Mouse (Mus musculus) limb, embryonic 11.5 days (tissue): ENCODE data around the gene Nynrin. TPM values are rescaled to one million over a fixed set of nuclear protein-coding genes. Genes with fewer than 3 reads are reported as not detected.

Experiments used
- ATAC-seq: fragments of 200-750 bp; cut with Nextera tagmentation; 2 replicates; pipeline ENCODE4 v1.8.0; 2017; ENCODE audit warnings: low read depth; ENCODE audit not compliant: insufficient number of reproducible peaks, low FRiP score, low TSS enrichment
- DNase-seq: peaks from one replicate; pipeline ENCODE4 v3.0.0-alpha.2; 2015; ENCODE audit warnings: low spot score
- H3K27ac ChIP-seq: fragments of 300-500 bp; sonication (generic); replicated peaks from 2 replicates; pipeline ENCODE4 v1.5.1; 2014; ENCODE audit warnings: low read depth, mild to moderate bottlenecking, low read length
- H3K27me3 ChIP-seq: fragments of 300-500 bp; sonication (generic); 2 replicates; pipeline ENCODE4 v1.6.1; 2014; ENCODE audit warnings: mild to moderate bottlenecking, low read length, mixed read lengths; ENCODE audit not compliant: control insufficient read depth, insufficient read depth
- H3K36me3 ChIP-seq: fragments of 300-500 bp; sonication (generic); 2 replicates; pipeline ENCODE4 v1.6.1; 2014; ENCODE audit warnings: mild to moderate bottlenecking, low read length, moderate library complexity, mixed read lengths; ENCODE audit not compliant: control insufficient read depth, insufficient read depth
- H3K4me1 ChIP-seq: fragments of 300-500 bp; sonication (generic); 2 replicates; pipeline ENCODE4 v1.6.1; 2014; ENCODE audit warnings: low read length, mixed read lengths; ENCODE audit not compliant: control insufficient read depth, insufficient read depth
- H3K4me2 ChIP-seq: fragments of 300-500 bp; sonication (generic); 2 replicates; pipeline ENCODE4 v1.6.1; 2014; ENCODE audit warnings: low read depth, mild to moderate bottlenecking, moderate library complexity; ENCODE audit not compliant: severe bottlenecking
- H3K4me3 ChIP-seq: fragments of 300-500 bp; sonication (generic); 2 replicates; pipeline ENCODE4 v1.5.1; 2014; ENCODE audit warnings: low read depth, low read length
- H3K9ac ChIP-seq: fragments of 300-500 bp; sonication (generic); 2 replicates; pipeline ENCODE4 v1.6.1; 2014; ENCODE audit warnings: mild to moderate bottlenecking, low read length
- H3K9me3 ChIP-seq: fragments of 300-500 bp; sonication (generic); 2 replicates; pipeline ENCODE4 v1.6.1; 2016; ENCODE audit warnings: low read length; ENCODE audit not compliant: control insufficient read depth
- WGBS: fragments of 180-500 bp; shearing (Covaris S2); extraction: QIAGEN DNeasy Blood & Tissue Kit; methylation state at CpG from one replicate; pipeline ENCODE4 v1.1.7; 2014; 5-methylcytosine and 5-hydroxymethylcytosine counted together
- polyA plus RNA-seq: library from polyadenylated mRNA; unstranded; fragments of >200 nt; fragmentation: Nextera tagmentation; extraction: Ambion mirVana; gene quantifications from 2 replicates; pipeline ENCODE4 v1.2.1, GENCODE M21; 2014

The Nynrin gene
- 21.6 and 24.7 TPM in 2 replicates for polyA plus RNA-seq

DNA sequence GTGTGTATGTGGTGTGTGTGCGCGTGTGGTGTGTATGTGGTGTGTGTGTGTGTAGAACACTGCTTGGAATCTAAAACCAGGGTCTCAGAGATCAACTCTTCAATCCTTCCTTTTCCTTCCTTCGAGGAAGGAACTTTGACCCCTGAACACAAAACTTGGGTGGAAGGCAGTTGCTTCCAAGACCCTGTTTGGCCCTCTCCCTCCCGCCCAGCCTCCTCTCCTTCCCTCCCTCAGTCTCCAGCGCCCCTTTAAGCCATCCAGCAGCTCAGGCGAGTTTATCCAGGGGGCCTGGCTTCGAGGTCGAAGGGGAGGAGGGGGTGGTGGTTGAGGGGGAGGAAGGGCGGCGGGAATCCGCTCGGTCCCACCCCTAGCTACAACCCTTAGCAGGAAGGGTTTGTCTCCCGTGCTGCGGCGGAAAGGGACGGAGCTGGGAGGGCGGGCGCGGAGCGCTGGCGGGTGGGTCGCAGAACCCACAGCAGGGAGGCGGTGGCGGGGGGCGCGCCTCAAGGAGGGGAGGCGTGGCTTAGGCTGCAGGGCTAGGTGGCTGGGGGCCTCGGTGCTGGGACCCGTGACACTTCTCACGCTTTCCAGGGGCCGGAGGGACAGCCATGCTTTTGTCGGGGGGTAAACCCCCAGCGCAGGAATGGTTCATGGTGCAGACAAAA is at the start of gene Nynrin:
Nynrin (plus strand) TSS at position 390 of the 665 bp plus-strand sequence.
- H3K9me3 ChIP-seq, result no peaks in the 10 kb centered on the region
- under 1% methylated on average over 32 of the region's 33 CpGs for whole genome bisulfite sequencing
- H3K4me2 ChIP-seq, result peak within 1 kb of the TSS; percentile 80
- H3K4me3 ChIP-seq, result peak within 1 kb of the TSS; percentile 68
- H3K27ac ChIP-seq, result peak within 1 kb of the TSS; percentile 99
- DNase-seq (peak; percentile 90), ATAC-seq (peak; percentile 91)
- peak within 1 kb of the TSS; percentile 90 for H3K9ac ChIP-seq
- no peaks in the 10 kb centered on the region; the same call in 1 of the 2 replicates for H3K36me3 ChIP-seq
- peaks cover 31% of the 10 kb centered on the region for H3K4me1 ChIP-seq
- no peaks in the 10 kb centered on the region for H3K27me3 ChIP-seq

DNA sequence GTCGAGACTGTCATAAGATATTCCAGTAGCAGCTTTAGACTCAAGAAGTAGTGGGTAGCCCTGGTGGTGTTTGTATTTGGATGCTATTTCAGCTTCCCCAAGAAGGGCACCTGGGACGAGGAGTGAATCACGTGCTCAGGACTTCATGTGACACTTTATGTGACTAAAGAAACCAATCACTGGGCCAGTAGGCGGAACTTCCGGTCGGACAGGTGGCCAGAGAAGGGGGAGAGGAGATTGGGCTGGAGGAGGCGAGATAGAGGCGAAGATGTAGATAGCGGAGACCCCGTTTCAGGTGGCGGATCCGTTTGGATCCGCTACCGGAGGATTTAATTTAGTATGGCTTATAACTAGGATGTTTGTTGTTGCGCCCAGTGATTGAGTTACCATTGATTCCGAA is 38.9 kb upstream of the Nynrin start:
- no peaks in the 10 kb centered on the region for H3K4me1 ChIP-seq
- H3K36me3 ChIP-seq, result no peaks in the 10 kb centered on the region
- H3K9ac ChIP-seq, result peak overlapping the region; percentile 28; the same call in 1 of the 2 replicates
- peak overlapping the region; percentile 42 for H3K4me3 ChIP-seq
- peak; percentile 83 for DNase-seq
- H3K9me3 ChIP-seq, result no peaks in the 10 kb centered on the region
- no peak for ATAC-seq
- H3K4me2 ChIP-seq, result peak overlapping the region; percentile 56
- H3K27ac ChIP-seq, result no peak overlapping the region
- 22% methylated on average over 16 of the region's 16 CpGs for WGBS
- no peaks in the 10 kb centered on the region for H3K27me3 ChIP-seq

DNA sequence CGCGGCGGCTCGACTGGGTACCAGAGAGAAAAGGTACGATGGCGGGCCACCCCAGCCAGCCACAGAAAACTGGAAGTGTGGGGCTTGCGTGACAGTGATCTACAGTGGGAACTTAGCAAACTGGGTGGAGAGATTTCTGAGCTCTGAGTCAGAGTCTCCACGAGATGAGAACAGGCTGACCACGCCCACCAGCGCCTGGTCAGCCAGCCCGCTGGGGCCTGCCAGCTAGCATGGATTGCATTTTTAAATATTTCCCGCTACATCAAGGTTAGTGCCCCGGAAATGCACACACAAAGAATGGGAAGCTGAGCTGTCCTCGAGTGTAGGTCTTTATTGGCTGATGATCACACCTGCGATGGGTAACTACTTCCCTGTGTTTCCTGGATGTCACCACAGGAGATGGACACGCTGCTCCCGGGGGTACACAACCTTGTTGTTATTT is 38.5 kb upstream of the Nynrin start:
- DNase-seq (peak; percentile 47), ATAC-seq (no peak)
- Histone ChIP-seq H3K4me3 (peak overlapping the region; percentile 42), H3K36me3 (no peaks in the 10 kb centered on the region), H3K4me1 (no peaks in the 10 kb centered on the region), H3K4me2 (peak overlapping the region; percentile 56), H3K27ac (no peak overlapping the region), H3K9me3 (no peaks in the 10 kb centered on the region), H3K27me3 (no peaks in the 10 kb centered on the region), H3K9ac (peak overlapping the region; percentile 28; the same call in 1 of the 2 replicates)
- WGBS, result 29% methylated on average over 17 of the region's 17 CpGs

DNA sequence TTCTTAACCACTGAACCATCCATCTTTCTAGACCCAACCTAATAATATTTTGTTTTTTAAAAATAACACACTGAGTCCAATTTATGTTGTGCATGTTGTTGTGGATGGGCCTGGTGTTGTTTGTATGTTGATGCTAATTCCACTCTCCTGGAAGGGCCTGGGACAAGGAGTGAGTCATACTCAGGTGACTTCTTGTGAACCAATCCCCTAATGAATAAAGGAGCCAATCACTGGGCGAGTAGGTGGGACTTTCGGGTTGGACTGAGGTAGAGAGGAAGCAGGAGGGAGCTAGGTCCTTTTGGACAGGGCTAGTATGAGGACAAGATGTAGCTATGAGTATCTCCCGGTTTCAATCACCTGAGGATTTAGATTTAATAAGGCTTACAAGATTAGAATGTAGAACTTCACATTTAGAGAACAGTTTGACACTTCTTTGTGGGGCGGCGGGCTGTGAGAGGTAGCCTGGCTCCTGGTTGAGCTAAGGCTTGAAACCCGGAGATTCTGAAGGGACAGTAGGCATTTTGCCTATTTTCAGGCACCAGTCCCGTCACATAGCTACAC is 33.9 kb upstream of the Nynrin start:
- no peaks in the 10 kb centered on the region for H3K9me3 ChIP-seq
- WGBS, result 83% methylated on average over 7 of the region's 7 CpGs
- DNase-seq, result no peak
- H3K4me1 ChIP-seq, result 0 out of 2 replicates have a peak, but pooled peaks cover 5% of the 10 kb centered on the region
- H3K27ac ChIP-seq, result no peak overlapping the region
- H3K4me2 ChIP-seq, result no peak overlapping the region
- H3K9ac ChIP-seq, result no peak overlapping the region
- H3K27me3 ChIP-seq, result no peaks in the 10 kb centered on the region
- H3K36me3 ChIP-seq, result no peaks in the 10 kb centered on the region
- no peak overlapping the region for H3K4me3 ChIP-seq
- no peak for ATAC-seq

DNA sequence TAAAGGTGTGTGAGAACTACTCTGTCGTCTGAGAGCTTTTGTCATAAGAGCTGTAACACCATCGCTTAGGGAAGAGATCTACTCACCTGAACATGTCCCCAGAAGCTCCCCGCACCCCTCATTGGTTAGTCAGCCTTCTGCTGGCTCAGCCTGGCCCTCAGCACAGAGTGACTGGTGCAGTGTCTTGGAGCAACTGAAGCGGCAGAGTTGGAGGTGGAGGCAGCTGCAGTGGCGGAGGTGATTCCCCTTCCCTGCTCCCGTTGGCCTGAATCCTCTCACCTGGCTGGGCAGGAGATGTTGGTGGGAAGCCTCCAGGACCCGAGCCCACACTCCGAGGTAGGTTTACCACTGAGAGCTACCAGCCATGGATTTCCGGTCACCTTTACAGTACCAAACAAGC is 33.2 kb upstream of the Nynrin start:
- H3K9ac ChIP-seq, result no peak overlapping the region
- H3K4me1 ChIP-seq, result 0 out of 2 replicates have a peak, but pooled peaks cover 5% of the 10 kb centered on the region
- no peaks in the 10 kb centered on the region for H3K36me3 ChIP-seq
- 88% methylated on average over 9 of the region's 9 CpGs for WGBS
- no peaks in the 10 kb centered on the region for H3K27me3 ChIP-seq
- no peak overlapping the region for H3K4me2 ChIP-seq
- no peak for ATAC-seq
- no peak for DNase-seq
- H3K4me3 ChIP-seq, result no peak overlapping the region
- H3K9me3 ChIP-seq, result no peaks in the 10 kb centered on the region
- H3K27ac ChIP-seq, result no peak overlapping the region

DNA sequence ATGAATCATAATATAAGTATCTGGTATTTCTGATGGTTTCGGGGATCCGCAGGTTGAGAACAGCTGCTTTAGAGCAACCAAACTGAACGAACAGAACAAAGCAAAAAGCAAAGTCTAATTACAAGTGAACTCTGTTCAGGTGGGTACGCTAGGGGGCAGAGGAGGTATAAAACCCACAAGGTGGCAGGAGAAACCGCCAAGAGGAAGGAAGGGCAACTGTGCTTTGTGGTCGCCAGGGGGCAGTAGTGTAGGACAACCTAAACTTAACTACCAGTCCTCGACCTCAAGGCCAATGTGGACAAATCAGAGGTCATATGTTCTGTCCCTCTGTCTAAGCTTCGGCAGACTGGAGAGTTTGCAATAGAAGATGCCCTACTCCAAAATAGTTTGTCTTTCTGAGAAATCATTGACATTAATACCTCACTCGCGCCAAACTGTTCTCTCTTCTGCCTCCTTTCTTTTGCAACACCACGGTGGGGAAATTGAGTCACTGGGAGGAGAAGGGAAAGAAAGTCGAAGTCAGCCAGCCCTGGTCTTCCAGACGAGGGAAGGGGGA is 31.3 kb upstream of the Nynrin start:
- H3K4me3 ChIP-seq, result peak overlapping the region; percentile 96
- no peaks in the 10 kb centered on the region for H3K9me3 ChIP-seq
- peak; percentile 93 for DNase-seq
- peaks cover 15% of the 10 kb centered on the region for H3K4me1 ChIP-seq
- H3K36me3 ChIP-seq, result no peaks in the 10 kb centered on the region
- ATAC-seq, result no peak
- WGBS, result 4% methylated on average over 13 of the region's 13 CpGs
- H3K27ac ChIP-seq, result peak overlapping the region; percentile 100
- no peaks in the 10 kb centered on the region for H3K27me3 ChIP-seq
- H3K4me2 ChIP-seq, result peak overlapping the region; percentile 95
- peak overlapping the region; percentile 19; the same call in 1 of the 2 replicates for H3K9ac ChIP-seq

DNA sequence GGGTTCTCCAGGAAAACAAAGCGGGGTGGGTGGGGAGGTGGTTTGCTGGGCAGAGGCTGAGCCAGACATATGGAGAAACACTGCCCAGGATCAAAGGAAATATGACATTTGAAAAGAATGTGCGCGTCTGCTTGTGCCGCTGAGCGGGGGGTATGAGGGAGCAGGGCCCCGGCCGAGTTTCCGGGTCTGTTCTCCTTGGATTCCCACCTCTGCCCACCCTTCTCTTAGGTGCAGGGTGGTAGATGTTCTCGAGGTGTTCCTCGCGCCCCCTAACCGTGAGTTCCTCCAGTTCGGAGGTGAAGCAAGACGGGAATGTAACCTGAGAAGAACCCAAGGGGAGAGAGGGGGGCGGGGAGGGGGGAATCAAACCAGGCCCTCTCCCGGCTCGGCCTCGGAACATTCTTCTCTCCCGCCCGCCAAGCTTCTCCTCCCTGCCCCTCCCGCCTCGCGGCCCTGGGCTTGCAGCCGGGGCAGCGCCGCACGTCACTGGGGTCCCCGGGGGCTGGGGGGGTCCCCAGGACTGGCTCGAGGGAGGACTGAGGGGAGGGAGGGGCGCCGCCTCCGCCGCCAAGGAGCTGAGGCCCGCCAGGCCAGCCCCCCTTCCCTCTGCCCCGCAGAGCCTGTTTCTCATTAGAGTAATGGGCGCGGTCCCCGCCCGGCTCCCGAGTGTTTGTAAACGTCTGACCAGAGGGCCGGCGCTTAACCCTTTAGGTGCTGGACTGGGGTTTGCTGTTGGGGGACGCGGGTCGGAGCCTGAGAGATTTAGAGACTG is 30.6 kb upstream of the Nynrin start, which contains the start of gene Nfatc4:
Nfatc4 (plus strand) TSS at position 154 of the 772 bp plus-strand sequence.
- no peaks in the 10 kb centered on the region for H3K9me3 ChIP-seq
- no peaks in the 10 kb centered on the region for H3K36me3 ChIP-seq
- DNase-seq (peak; percentile 99), ATAC-seq (peak; percentile 90)
- H3K9ac ChIP-seq, result peak within 1 kb of the TSS; percentile 72
- WGBS, result under 1% methylated on average over 40 of the region's 46 CpGs
- peak within 1 kb of the TSS; percentile 96 for H3K4me3 ChIP-seq
- peak within 1 kb of the TSS; percentile 100 for H3K27ac ChIP-seq
- H3K4me1 ChIP-seq, result peaks cover 21% of the 10 kb centered on the region
- H3K4me2 ChIP-seq, result peak within 1 kb of the TSS; percentile 95
- H3K27me3 ChIP-seq, result no peaks in the 10 kb centered on the region

DNA sequence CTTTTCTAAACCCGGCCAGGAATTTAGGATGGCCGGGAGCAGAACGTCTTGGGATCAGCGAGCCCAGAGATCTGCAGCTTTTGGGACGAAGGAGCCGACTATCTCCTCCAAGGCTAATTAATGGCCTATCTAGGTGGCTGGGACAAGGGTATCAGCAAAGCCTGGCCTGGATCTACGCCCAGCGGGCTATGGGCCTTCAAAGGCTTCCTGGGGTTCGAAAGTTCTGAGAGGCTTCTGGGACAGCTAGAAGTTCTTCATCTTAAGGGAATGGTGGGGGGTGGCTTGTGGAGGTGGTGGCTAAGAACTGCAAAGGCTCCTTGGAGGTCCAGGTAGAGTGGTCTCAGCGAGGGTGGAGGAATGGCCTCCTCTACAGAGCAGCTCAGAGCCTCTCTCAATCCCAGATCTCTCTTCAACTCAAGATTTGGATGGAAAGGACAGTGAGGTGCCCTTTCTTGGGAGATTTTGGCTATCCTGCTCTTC is 29.8 kb upstream of the Nynrin start:
- Histone ChIP-seq H3K9ac (peak overlapping the region; percentile 72), H3K4me2 (peak overlapping the region; percentile 95), H3K27me3 (no peaks in the 10 kb centered on the region), H3K4me1 (peaks cover 23% of the 10 kb centered on the region), H3K4me3 (peak overlapping the region; percentile 96), H3K9me3 (no peaks in the 10 kb centered on the region), H3K36me3 (0 out of 2 replicates have a peak, but pooled peaks cover 3% of the 10 kb centered on the region), H3K27ac (peak overlapping the region; percentile 100)
- ATAC-seq, result no peak
- under 1% methylated on average over 10 of the region's 10 CpGs for WGBS
- no peak for DNase-seq
